ENCODE assay signal across 9 mouse cellular contexts in genomic region chr7:45175929-45176328, GRCm38 (mm10). TPM values are rescaled to one million over a fixed set of nuclear protein-coding genes. Genes with fewer than 3 reads are reported as not detected.
DNase-seq lines count a peak whose midpoint lies in the region; ATAC-seq and TF ChIP-seq lines count a peak whose summit lies in the region.
"Had no signal": no experiment of that assay in that cellular context is flagged by ENCODE, and none has a peak within 500 bp of the region (broad histone marks: within the 10 kb centered on the region; RNA-seq: fewer than 3 reads in every experiment).

No protein-coding gene starts in this region.

- 1% methylated on average over 23 of the region's 23 CpGs for WGBS in heart, embryonic 12.5 days
- under 1% methylated on average over 23 of the region's 23 CpGs for WGBS in forebrain, embryonic 12.5 days
- 1% methylated on average over 22 of the region's 23 CpGs for WGBS in limb, embryonic 14.5 days

- peak overlapping the region; percentile 53 for H3K4me2 ChIP-seq in heart, embryonic 12.5 days
- H3K4me2 ChIP-seq in forebrain, embryonic 12.5 days, result peak overlapping the region; percentile 39
- peak overlapping the region; percentile 35 for H3K4me2 ChIP-seq in limb, embryonic 14.5 days (replicated peaks; ENCODE audit: low read depth, low read length, severe bottlenecking)

- intact Hi-C loops in heart, postnatal 25 days (cut with DNase I), result no loop called here

- TF ChIP-seq CTCF in E14TG2a.4 (conservative IDR thresholded peaks at IDR 0.05; ENCODE audit: low read length), result no peak

- 0 out of 2 replicates have a peak overlapping the region, but pooled peaks have one; percentile 21 for H3K9ac ChIP-seq in heart, embryonic 12.5 days
- peak overlapping the region; percentile 22; the same call in 1 of the 2 replicates for H3K9ac ChIP-seq in forebrain, embryonic 12.5 days
- peak overlapping the region; percentile 7; the same call in 1 of the 2 replicates for H3K9ac ChIP-seq in limb, embryonic 14.5 days (ENCODE audit: low read depth, low read length, severe bottlenecking)

- no peaks in the 10 kb centered on the region for H3K36me3 ChIP-seq in heart, embryonic 12.5 days
- H3K36me3 ChIP-seq in E14TG2a.4 (ENCODE audit: insufficient read depth, low read length), result no peaks in the 10 kb centered on the region
- H3K36me3 ChIP-seq in forebrain, embryonic 12.5 days (replicated peaks), result no peaks in the 10 kb centered on the region
- no peaks in the 10 kb centered on the region for H3K36me3 ChIP-seq in limb, embryonic 14.5 days (ENCODE audit: control insufficient read depth, insufficient read depth, low read length)

- peak overlapping the region; percentile 32 for H3K4me3 ChIP-seq in heart, embryonic 12.5 days
- H3K4me3 ChIP-seq in E14TG2a.4 (replicated peaks; ENCODE audit: low read length), result peak overlapping the region; percentile 81
- peak overlapping the region; percentile 23 for H3K4me3 ChIP-seq in forebrain, embryonic 12.5 days (replicated peaks)
- H3K4me3 ChIP-seq in limb, embryonic 14.5 days (replicated peaks; ENCODE audit: low read length), result peak overlapping the region; percentile 22

- H3K27ac ChIP-seq in heart, embryonic 12.5 days (ENCODE audit: poor library complexity, severe bottlenecking), result no peak overlapping the region
- no peak overlapping the region for H3K27ac ChIP-seq in forebrain, embryonic 12.5 days
- H3K27ac ChIP-seq in limb, embryonic 14.5 days (replicated peaks; ENCODE audit: low read depth, low read length), result no peak overlapping the region

- ATAC-seq in heart, embryonic 12.5 days (ENCODE audit: insufficient number of reproducible peaks, low FRiP score), result no peak
- ATAC-seq in forebrain, embryonic 12.5 days (ENCODE audit: low FRiP score), result no peak
- no peak for ATAC-seq in limb, embryonic 14.5 days (ENCODE audit: low FRiP score, low read depth)

- peaks cover 21% of the 10 kb centered on the region for H3K4me1 ChIP-seq in heart, embryonic 12.5 days (replicated peaks)
- peaks cover 65% of the 10 kb centered on the region for H3K4me1 ChIP-seq in E14TG2a.4 (replicated peaks; ENCODE audit: low read depth, low read length)
- peaks cover 15% of the 10 kb centered on the region for H3K4me1 ChIP-seq in forebrain, embryonic 12.5 days
- H3K4me1 ChIP-seq in limb, embryonic 14.5 days (ENCODE audit: control insufficient read depth, insufficient read depth, low read length), result no peaks in the 10 kb centered on the region

- H3K9me3 ChIP-seq in heart, embryonic 12.5 days (replicated peaks), result peaks cover 21% of the 10 kb centered on the region
- H3K9me3 ChIP-seq in E14TG2a.4 (ENCODE audit: low read length), result no peaks in the 10 kb centered on the region
- H3K9me3 ChIP-seq in forebrain, embryonic 12.5 days, result no peaks in the 10 kb centered on the region
- H3K9me3 ChIP-seq in limb, embryonic 14.5 days (ENCODE audit: control insufficient read depth, low read length), result no peaks in the 10 kb centered on the region

- H3K27me3 ChIP-seq in heart, embryonic 12.5 days (replicated peaks), result peaks cover 97% of the 10 kb centered on the region
- H3K27me3 ChIP-seq in E14TG2a.4 (ENCODE audit: insufficient read depth, low read length), result peaks cover 75% of the 10 kb centered on the region
- peaks cover 96% of the 10 kb centered on the region for H3K27me3 ChIP-seq in forebrain, embryonic 12.5 days
- H3K27me3 ChIP-seq in limb, embryonic 14.5 days (ENCODE audit: control insufficient read depth, insufficient read depth, low read length), result peaks cover 70% of the 10 kb centered on the region

- DNase-seq in heart, postnatal 25 days (ENCODE audit: low spot score), result no peak
- no peak for DNase-seq in limb, embryonic 14.5 days (ENCODE audit: low spot score)
- DNase-seq in natural killer cell, adult 2 months (ENCODE audit: low spot score in 2 of 2), result no peak
- no peak for DNase-seq in urinary bladder, postnatal 25 days (ENCODE audit: low spot score)
- no peak for DNase-seq in kidney, postnatal 10 days
- DNase-seq: cerebellum, adult 9-10 months had no signal

- no peak for TF ChIP-seq POLR2A in limb, embryonic 14.5 days (IDR thresholded peaks at IDR 0.05; ENCODE audit: borderline replicate concordance, extremely low read depth, insufficient read depth, insufficient read length)

RNA-seq across cellular contexts. Expression of gene Gfy, which starts 3.4 kb away (rescaled TPM):
- not detected in 2 replicates for polyA plus RNA-seq in heart, embryonic 12.5 days (2016; fragmentation: Nextera tagmentation; extraction: Ambion mirVana)
- total RNA-seq in heart, postnatal 25 days (2021), result not detected
- polyA plus RNA-seq in forebrain, embryonic 12.5 days (2016; fragmentation: Nextera tagmentation; extraction: Ambion mirVana), result 0.52 and 1.4 TPM in 2 replicates
- 0.09 and 0.27 TPM in 2 replicates for polyA plus RNA-seq in limb, embryonic 14.5 days (2012; rRNA removed)
- not detected in 2 replicates for polyA plus RNA-seq in limb, embryonic 14.5 days (2014; fragmentation: Nextera tagmentation; extraction: Ambion mirVana)

RNA-seq across cellular contexts. Expression of gene Pth2, which starts 4.9 kb away (rescaled TPM):
- polyA plus RNA-seq in heart, embryonic 12.5 days (2016; fragmentation: Nextera tagmentation; extraction: Ambion mirVana), result 0.40 TPM in 1 of 2 replicates, not detected in the other
- not detected for total RNA-seq in heart, postnatal 25 days (2021)
- 0.45 and 1.5 TPM in 2 replicates for polyA plus RNA-seq in forebrain, embryonic 12.5 days (2016; fragmentation: Nextera tagmentation; extraction: Ambion mirVana)
- polyA plus RNA-seq in limb, embryonic 14.5 days (2012; rRNA removed), result not detected in 2 replicates
- polyA plus RNA-seq in limb, embryonic 14.5 days (2014; fragmentation: Nextera tagmentation; extraction: Ambion mirVana), result not detected in 2 replicates

RNA-seq across cellular contexts. Expression of gene Slc17a7, which starts 12.2 kb away (rescaled TPM):
- polyA plus RNA-seq in heart, embryonic 12.5 days (2016; fragmentation: Nextera tagmentation; extraction: Ambion mirVana), result 2.6 and 3.8 TPM in 2 replicates
- 10 to 100 TPM; 18.1 to 18.7 TPM for total RNA-seq in heart, postnatal 25 days (2021)
- polyA plus RNA-seq in forebrain, embryonic 12.5 days (2016; fragmentation: Nextera tagmentation; extraction: Ambion mirVana), result 6.3 and 7.9 TPM in 2 replicates
- polyA plus RNA-seq in limb, embryonic 14.5 days (2012; rRNA removed), result 0.40 and 0.58 TPM in 2 replicates
- 0.17 and 0.18 TPM in 2 replicates for polyA plus RNA-seq in limb, embryonic 14.5 days (2014; fragmentation: Nextera tagmentation; extraction: Ambion mirVana)

RNA-seq across cellular contexts. Expression of gene Aldh16a1, which starts 21.5 kb away (rescaled TPM):
- polyA plus RNA-seq in heart, embryonic 12.5 days (2016; fragmentation: Nextera tagmentation; extraction: Ambion mirVana), result 34.9 and 39.6 TPM in 2 replicates
- 10 to 100 TPM; 23.5 to 37.6 TPM for total RNA-seq in heart, postnatal 25 days (2021)
- 41.9 and 42.9 TPM in 2 replicates for polyA plus RNA-seq in forebrain, embryonic 12.5 days (2016; fragmentation: Nextera tagmentation; extraction: Ambion mirVana)
- polyA plus RNA-seq in limb, embryonic 14.5 days (2012; rRNA removed), result 45.6 and 67.3 TPM in 2 replicates
- polyA plus RNA-seq in limb, embryonic 14.5 days (2014; fragmentation: Nextera tagmentation; extraction: Ambion mirVana), result 40.0 and 47.7 TPM in 2 replicates

RNA-seq across cellular contexts. Expression of gene Pih1d1, which starts 21.8 kb away (rescaled TPM):
- polyA plus RNA-seq in heart, embryonic 12.5 days (2016; fragmentation: Nextera tagmentation; extraction: Ambion mirVana), result 81.3 and 86.2 TPM in 2 replicates
- total RNA-seq in heart, postnatal 25 days (2021), result 10 to 100 TPM; 29.7 to 30.9 TPM
- polyA plus RNA-seq in forebrain, embryonic 12.5 days (2016; fragmentation: Nextera tagmentation; extraction: Ambion mirVana), result 95.0 and 97.5 TPM in 2 replicates
- 115 and 118 TPM in 2 replicates for polyA plus RNA-seq in limb, embryonic 14.5 days (2012; rRNA removed)
- polyA plus RNA-seq in limb, embryonic 14.5 days (2014; fragmentation: Nextera tagmentation; extraction: Ambion mirVana), result 86.4 and 87.3 TPM in 2 replicates

Comparison
In these comparisons a context has a peak if more than half of its experiments do, and no peak if none do; other contexts are left out.
1. H3K4me3 ChIP-seq: peak in every context shown above with its lines; median percentile 81 in E14TG2a.4; 32 in heart, embryonic 12.5 days; 23 in forebrain, embryonic 12.5 days; 22 in limb, embryonic 14.5 days.